Mouse (Mus musculus) neural tube, embryonic 12.5 days (tissue): Measurements from ENCODE around the gene Mutyh. TPM values are rescaled to one million over a fixed set of nuclear protein-coding genes. Genes with fewer than 3 reads are reported as not detected.

Experiments
- ATAC-seq: fragments of 200-750 bp; cut with Nextera tagmentation; 2 replicates; pipeline ENCODE4 v1.8.0; 2017; ENCODE audit warnings: low read depth, mild to moderate bottlenecking, moderate TSS enrichment, moderate library complexity; ENCODE audit not compliant: low FRiP score
- H3K27ac ChIP-seq: fragments of 300-500 bp; sonication (generic); 2 replicates; pipeline ENCODE4 v1.5.1; 2016
- H3K27me3 ChIP-seq: fragments of 300-500 bp; sonication (generic); replicated peaks from 2 replicates; pipeline ENCODE4 v1.6.1; 2016; ENCODE audit warnings: mild to moderate bottlenecking
- H3K36me3 ChIP-seq: fragments of 300-500 bp; sonication (generic); 2 replicates; pipeline ENCODE4 v1.6.1; 2016; ENCODE audit warnings: mild to moderate bottlenecking
- H3K4me1 ChIP-seq: fragments of 300-500 bp; sonication (generic); 2 replicates; pipeline ENCODE4 v1.6.1; 2016
- H3K4me2 ChIP-seq: fragments of 300-500 bp; sonication (generic); replicated peaks from 2 replicates; pipeline ENCODE4 v1.6.1; 2016; ENCODE audit warnings: mild to moderate bottlenecking
- H3K4me3 ChIP-seq: fragments of 300-500 bp; sonication (generic); 2 replicates; pipeline ENCODE4 v1.5.1; 2016
- H3K9ac ChIP-seq: fragments of 300-500 bp; sonication (generic); 2 replicates; pipeline ENCODE4 v1.6.1; 2016; ENCODE audit warnings: mild to moderate bottlenecking
- H3K9me3 ChIP-seq: fragments of 300-500 bp; sonication (generic); 2 replicates; pipeline ENCODE4 v1.6.1; 2016; ENCODE audit warnings: mild to moderate bottlenecking
- WGBS: fragments of 180-500 bp; shearing (Covaris S2); methylation state at CpG from one replicate; pipeline ENCODE4 v1.1.7; 2016; 5-methylcytosine and 5-hydroxymethylcytosine counted together
- polyA plus RNA-seq: library from polyadenylated mRNA; unstranded; fragments of >200 nt; fragmentation: Nextera tagmentation; extraction: Ambion mirVana; gene quantifications from 2 replicates; pipeline ENCODE4 v1.2.1, GENCODE M21; 2016

The Mutyh gene
- polyA plus RNA-seq, 1 experiment from 2014 or later: 14.5 TPM

- H3K27ac ChIP-seq: no peak overlapping the region
- H3K4me3 ChIP-seq: no peak overlapping the region
- H3K9ac ChIP-seq: no peak overlapping the region
- no peaks in the 10 kb centered on the region; the same call in 1 of the 2 replicates for H3K9me3 ChIP-seq
- no peaks in the 10 kb centered on the region for H3K4me1 ChIP-seq
- no peaks in the 10 kb centered on the region for H3K27me3 ChIP-seq
- no peak overlapping the region for H3K4me2 ChIP-seq
- no peaks in the 10 kb centered on the region for H3K36me3 ChIP-seq
- WGBS: 12% methylated on average over 3 of the region's 3 CpGs
- peak; percentile 53; the same call in 1 of the 2 replicates for ATAC-seq
These were observed 18.6 kb upstream of the Mutyh start for GRCm38 (mm10) chr4:116788956-116789355.

- H3K4me2 ChIP-seq: no peak overlapping the region
- 87% methylated on average over 8 of the region's 8 CpGs for WGBS
- no peaks in the 10 kb centered on the region for H3K27me3 ChIP-seq
- H3K4me1 ChIP-seq: no peaks in the 10 kb centered on the region
- no peak overlapping the region for H3K4me3 ChIP-seq
- no peaks in the 10 kb centered on the region for H3K9me3 ChIP-seq
- ATAC-seq: no peak
- H3K27ac ChIP-seq: no peak overlapping the region
- no peak overlapping the region for H3K9ac ChIP-seq
- H3K36me3 ChIP-seq: no peaks in the 10 kb centered on the region
These were observed 15.1 kb upstream of the Mutyh start for GRCm38 (mm10) chr4:116792453-116792852.

GRCm38 (mm10) chr4:116794273-116794672, 13.2 kb upstream of the Mutyh start:
- 83% methylated on average over 2 of the region's 2 CpGs for WGBS

GRCm38 (mm10) chr4:116796442-116797110, 10.9 kb upstream of the Mutyh start:
- Histone ChIP-seq H3K4me3 (no peak overlapping the region), H3K4me1 (no peaks in the 10 kb centered on the region), H3K4me2 (no peak overlapping the region), H3K27ac (no peak overlapping the region), H3K36me3 (peaks cover under 1% of the 10 kb centered on the region; the same call in 1 of the 2 replicates), H3K27me3 (no peaks in the 10 kb centered on the region), H3K9ac (no peak overlapping the region), H3K9me3 (no peaks in the 10 kb centered on the region)
- WGBS: 84% methylated on average over 1 of the region's 1 CpGs
- no peak for ATAC-seq

More at GRCm38 (mm10) chr4:116794273-116794672, 13.2 kb upstream of the Mutyh start:
- Histone ChIP-seq H3K9me3 (no peaks in the 10 kb centered on the region), H3K4me2 (no peak overlapping the region), H3K9ac (no peak overlapping the region), H3K27ac (no peak overlapping the region), H3K4me3 (no peak overlapping the region), H3K27me3 (no peaks in the 10 kb centered on the region), H3K4me1 (no peaks in the 10 kb centered on the region), H3K36me3 (no peaks in the 10 kb centered on the region)
- no peak for ATAC-seq

GRCm38 (mm10) chr4:116799901-116800300, 7.6 kb upstream of the Mutyh start:
- ATAC-seq: no peak
- no peaks in the 10 kb centered on the region for H3K4me1 ChIP-seq
- no peaks in the 10 kb centered on the region for H3K9me3 ChIP-seq
- H3K4me3 ChIP-seq: no peak overlapping the region
- no peak overlapping the region for H3K4me2 ChIP-seq
- no peak overlapping the region for H3K9ac ChIP-seq
- peaks cover 32% of the 10 kb centered on the region for H3K36me3 ChIP-seq
- no peak overlapping the region for H3K27ac ChIP-seq
- no peaks in the 10 kb centered on the region for H3K27me3 ChIP-seq
- WGBS: 47% methylated on average over 5 of the region's 5 CpGs

- H3K9me3 ChIP-seq: no peaks in the 10 kb centered on the region
- H3K4me2 ChIP-seq: no peak overlapping the region
- no peak overlapping the region for H3K4me3 ChIP-seq
- no peak overlapping the region for H3K27ac ChIP-seq
- no peak for ATAC-seq
- H3K4me1 ChIP-seq: peaks cover 9% of the 10 kb centered on the region; the same call in 1 of the 2 replicates
- 82% methylated on average over 3 of the region's 3 CpGs for WGBS
- H3K36me3 ChIP-seq: no peaks in the 10 kb centered on the region
- H3K27me3 ChIP-seq: no peaks in the 10 kb centered on the region
- no peak overlapping the region for H3K9ac ChIP-seq
These were observed 3.5 kb downstream of the Mutyh start for GRCm38 (mm10) chr4:116811012-116811411.

GRCm38 (mm10) chr4:116815276-116815675, 7.8 kb downstream of the Mutyh start:
- WGBS: 78% methylated on average over 5 of the region's 5 CpGs
- no peaks in the 10 kb centered on the region for H3K9me3 ChIP-seq
- ATAC-seq: no peak
- H3K4me2 ChIP-seq: no peak overlapping the region
- peaks cover 20% of the 10 kb centered on the region for H3K36me3 ChIP-seq
- H3K27me3 ChIP-seq: peaks cover 10% of the 10 kb centered on the region
- H3K4me1 ChIP-seq: no peaks in the 10 kb centered on the region
- no peak overlapping the region for H3K27ac ChIP-seq
- H3K4me3 ChIP-seq: no peak overlapping the region
- H3K9ac ChIP-seq: no peak overlapping the region

GRCm38 (mm10) chr4:116817486-116817885, 10.0 kb downstream of the Mutyh start:
- Histone ChIP-seq H3K27ac (no peak overlapping the region), H3K9me3 (no peaks in the 10 kb centered on the region), H3K4me1 (peaks cover 6% of the 10 kb centered on the region), H3K4me2 (no peak overlapping the region), H3K9ac (no peak overlapping the region), H3K27me3 (peaks cover 19% of the 10 kb centered on the region), H3K36me3 (peaks cover 20% of the 10 kb centered on the region), H3K4me3 (no peak overlapping the region)
- no peak for ATAC-seq
- WGBS: 93% methylated on average over 6 of the region's 6 CpGs

- ATAC-seq: no peak
- H3K9ac ChIP-seq: peak overlapping the region; percentile 30
- no peak overlapping the region for H3K27ac ChIP-seq
- no peaks in the 10 kb centered on the region for H3K9me3 ChIP-seq
- peaks cover 14% of the 10 kb centered on the region for H3K4me1 ChIP-seq
- peak overlapping the region; percentile 43 for H3K4me3 ChIP-seq
- WGBS: 22% methylated on average over 32 of the region's 32 CpGs
- peaks cover 20% of the 10 kb centered on the region for H3K36me3 ChIP-seq
- peaks cover 19% of the 10 kb centered on the region for H3K27me3 ChIP-seq
- peak overlapping the region; percentile 89 for H3K4me2 ChIP-seq
These were observed 12.7 kb downstream of the Mutyh start for GRCm38 (mm10) chr4:116819968-116820901.

- Histone ChIP-seq H3K27ac (no peak overlapping the region), H3K36me3 (peaks cover 20% of the 10 kb centered on the region), H3K4me1 (peaks cover 19% of the 10 kb centered on the region), H3K4me3 (peak overlapping the region; percentile 43), H3K27me3 (peaks cover 19% of the 10 kb centered on the region), H3K9me3 (no peaks in the 10 kb centered on the region), H3K4me2 (peak overlapping the region; percentile 89), H3K9ac (peak overlapping the region; percentile 30)
- ATAC-seq: peak; percentile 79
- under 1% methylated on average over 51 of the region's 51 CpGs for WGBS
These were observed 13.6 kb downstream of the Mutyh start for GRCm38 (mm10) chr4:116820902-116821693.

GRCm38 (mm10) chr4:116821694-116822016, 14.1 kb downstream of the Mutyh start, which contains the start of gene Hpdl:
Gene Hpdl, minus strand, starts transcription at chr4:116821707.
- no peak within 1 kb of the TSS for H3K27ac ChIP-seq
- WGBS: 12% methylated on average over 9 of the region's 9 CpGs
- H3K4me3 ChIP-seq: peak within 1 kb of the TSS; percentile 43
- ATAC-seq: no peak
- H3K9ac ChIP-seq: peak within 1 kb of the TSS; percentile 30
- no peaks in the 10 kb centered on the region for H3K9me3 ChIP-seq
- H3K27me3 ChIP-seq: peaks cover 19% of the 10 kb centered on the region
- H3K36me3 ChIP-seq: peaks cover 14% of the 10 kb centered on the region
- peaks cover 19% of the 10 kb centered on the region for H3K4me1 ChIP-seq
- H3K4me2 ChIP-seq: peak within 1 kb of the TSS; percentile 89
